Mouse (Mus musculus): ENCODE measurements around the gene 4930518I15Rik.
"Not testable (repeated sequence)": the region's sequence is repeated elsewhere in the genome, so short reads cannot be mapped to it uniquely, and the experiment has no call there.

4930518I15Rik gene

DNA sequence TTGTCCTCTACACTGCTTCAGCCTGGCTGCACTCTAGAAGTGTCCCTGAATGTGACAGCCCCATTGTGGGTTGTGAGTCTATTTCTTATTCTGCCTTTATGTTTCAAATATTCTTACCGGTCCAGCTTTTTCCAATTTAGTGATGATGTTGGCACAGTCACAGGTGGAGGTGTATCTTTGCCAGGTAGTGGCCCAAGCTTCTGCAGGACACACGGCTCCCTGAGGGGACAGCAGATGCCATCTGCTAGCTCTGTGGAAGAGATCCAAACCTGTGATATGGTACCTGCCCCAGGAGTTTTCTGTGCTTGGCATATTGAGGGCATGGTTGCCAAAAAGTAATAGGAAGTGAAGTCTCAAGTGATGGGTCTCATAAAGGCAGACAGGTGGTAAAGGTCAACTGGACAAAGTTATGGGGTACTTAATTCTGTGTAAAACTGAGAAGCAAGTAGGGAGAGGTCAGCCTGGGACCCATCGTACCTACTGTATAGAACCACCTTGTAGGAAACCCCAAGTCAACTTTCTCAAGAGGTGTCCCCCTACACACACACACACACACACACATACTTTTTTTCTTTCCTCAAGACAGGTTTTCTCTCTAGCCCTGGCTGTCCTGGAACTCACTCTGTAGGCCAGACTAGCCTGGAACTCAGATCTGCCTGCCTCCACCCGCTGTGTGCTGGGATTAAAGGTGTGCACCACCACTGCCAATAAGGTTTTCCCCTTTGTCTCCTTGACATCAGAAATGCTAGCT, 17.2 kb upstream of the 4930518I15Rik start:
- DNase-seq, result no peak

DNA sequence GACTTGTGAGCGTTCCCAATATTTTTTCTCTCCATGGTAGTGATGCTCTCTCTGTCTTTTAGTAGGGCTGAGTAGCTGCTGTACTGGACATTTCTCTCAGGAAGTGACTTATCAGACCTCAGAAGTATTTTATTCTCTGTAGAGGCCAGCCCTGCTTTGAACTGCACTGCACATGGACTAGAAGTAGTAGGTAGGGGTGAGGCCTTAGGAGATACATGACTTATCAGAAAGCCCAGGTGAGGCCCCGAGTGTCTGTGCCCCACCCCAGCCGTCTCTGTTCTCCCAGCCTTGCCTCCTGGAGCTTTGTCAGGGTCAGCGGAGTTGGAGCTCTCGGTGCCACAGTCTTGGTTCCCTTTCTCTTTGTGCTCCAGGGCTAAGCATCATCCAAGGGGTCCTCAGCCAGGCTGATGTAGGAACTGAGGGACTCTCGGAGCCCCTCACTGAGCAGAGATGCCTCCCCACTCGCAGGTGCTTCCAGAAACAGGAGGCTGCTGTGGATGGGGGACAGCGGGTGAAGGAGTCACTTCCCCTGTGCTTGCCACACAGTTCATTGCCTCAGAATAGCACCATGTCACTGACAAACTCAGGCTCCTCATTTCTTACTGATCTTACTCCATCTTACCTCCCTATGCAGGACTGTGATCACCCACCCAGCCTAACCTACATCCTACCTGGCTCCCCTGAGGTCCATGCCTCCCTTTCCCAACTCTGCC, 16.5 kb upstream of the 4930518I15Rik start:
- peak; percentile 16 for DNase-seq

DNA sequence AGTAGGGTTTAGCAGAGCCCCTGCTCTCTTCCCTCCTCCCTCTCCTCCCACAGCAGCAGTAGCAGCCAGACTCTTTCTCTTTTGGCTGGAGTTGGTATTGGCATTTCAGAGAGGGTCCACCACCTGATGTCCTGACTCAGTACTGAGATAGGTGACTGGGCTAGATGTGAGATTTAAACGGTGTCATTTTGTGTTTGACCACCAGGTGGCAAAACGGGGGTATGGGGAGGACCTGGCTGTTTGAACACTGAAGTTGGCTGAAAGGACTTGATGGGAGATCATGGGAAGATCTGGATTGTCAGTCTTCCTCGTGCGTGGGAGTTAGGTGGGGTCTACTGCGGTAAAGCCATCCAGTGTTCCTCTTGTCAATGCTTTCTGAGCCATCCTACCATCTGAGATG, 15.9 kb upstream of the 4930518I15Rik start:
- DNase-seq, result peak; percentile 75

DNA sequence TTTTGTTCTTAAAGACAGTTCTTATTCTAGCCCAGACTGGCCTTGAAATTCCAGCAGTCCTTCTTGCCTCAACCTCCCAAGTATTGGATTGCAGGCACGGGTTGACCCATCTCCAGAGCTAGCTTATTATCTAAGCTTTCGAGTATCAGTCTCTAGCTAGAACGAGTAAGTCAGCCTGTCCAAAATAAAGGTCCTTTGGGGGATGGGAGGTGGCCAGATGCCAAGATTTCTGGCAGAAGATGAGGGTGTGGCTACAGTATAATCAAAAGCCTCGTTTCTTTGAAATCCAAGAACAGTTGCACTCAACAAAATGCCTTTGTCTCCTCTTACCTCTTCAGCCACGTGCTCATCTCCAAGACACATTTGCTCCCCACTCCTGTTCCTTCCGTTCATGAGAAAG, 12.8 kb upstream of the 4930518I15Rik start:
- DNase-seq, result peak; percentile 27

DNA sequence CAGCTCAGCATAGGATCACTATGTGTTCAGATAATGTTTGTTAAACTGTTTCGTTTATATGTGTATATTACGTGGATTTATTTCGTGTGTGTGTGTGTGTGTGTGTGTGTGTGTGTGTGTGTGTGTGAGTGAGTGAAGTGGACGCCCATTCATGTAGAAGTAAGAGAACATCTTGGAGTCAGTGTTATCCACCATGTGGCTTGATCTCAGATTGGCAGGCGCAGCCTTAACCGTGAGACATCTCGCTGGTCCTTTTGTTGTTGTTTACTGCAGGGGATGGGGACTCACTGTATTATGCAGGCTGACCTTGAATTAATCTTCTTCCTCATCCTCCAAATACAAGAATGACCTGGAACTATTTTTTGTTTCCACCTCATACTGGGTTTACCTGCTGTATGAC, 11.8 kb upstream of the 4930518I15Rik start:
- DNase-seq, result no peak

DNA sequence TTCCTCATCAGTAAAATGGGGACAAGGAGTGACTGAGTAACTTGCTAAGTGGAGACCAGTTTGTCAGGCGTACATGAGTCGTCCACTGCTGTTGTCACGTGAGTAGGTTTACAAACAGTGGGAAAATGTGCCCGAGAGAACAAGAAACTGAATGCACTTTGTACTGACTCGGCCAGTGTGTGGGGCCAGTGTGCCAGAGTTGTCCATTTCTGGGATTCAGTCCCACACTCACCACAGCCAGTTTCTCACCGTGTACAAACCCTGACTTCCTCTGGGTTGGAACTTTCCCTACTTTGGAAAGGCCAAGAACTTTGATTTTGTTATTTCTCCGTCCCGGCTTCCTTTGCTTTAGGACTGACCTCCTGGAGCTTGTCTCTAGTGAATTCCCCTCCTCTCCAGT, 11.2 kb upstream of the 4930518I15Rik start:
- DNase-seq, result no peak

DNA sequence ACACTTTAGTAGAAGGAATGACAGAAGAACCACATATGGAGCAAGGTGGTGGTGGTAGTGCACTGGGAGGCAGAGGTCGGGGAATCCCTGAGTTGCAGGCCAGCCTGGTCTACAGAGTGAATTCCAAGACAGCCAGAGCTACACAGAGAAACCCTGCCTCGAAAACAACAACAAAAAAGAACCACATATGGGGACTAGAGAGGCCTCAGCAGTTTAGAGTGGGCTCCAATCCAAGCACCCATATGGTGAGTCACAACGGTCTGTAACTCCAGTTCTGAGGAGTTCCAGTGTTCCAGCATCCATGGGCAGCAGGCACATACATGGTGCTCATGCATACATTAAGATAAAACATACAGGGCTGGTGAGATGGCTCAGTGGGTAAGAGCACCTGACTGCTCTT, 6.7 kb upstream of the 4930518I15Rik start:
- DNase-seq, result no peak

DNA sequence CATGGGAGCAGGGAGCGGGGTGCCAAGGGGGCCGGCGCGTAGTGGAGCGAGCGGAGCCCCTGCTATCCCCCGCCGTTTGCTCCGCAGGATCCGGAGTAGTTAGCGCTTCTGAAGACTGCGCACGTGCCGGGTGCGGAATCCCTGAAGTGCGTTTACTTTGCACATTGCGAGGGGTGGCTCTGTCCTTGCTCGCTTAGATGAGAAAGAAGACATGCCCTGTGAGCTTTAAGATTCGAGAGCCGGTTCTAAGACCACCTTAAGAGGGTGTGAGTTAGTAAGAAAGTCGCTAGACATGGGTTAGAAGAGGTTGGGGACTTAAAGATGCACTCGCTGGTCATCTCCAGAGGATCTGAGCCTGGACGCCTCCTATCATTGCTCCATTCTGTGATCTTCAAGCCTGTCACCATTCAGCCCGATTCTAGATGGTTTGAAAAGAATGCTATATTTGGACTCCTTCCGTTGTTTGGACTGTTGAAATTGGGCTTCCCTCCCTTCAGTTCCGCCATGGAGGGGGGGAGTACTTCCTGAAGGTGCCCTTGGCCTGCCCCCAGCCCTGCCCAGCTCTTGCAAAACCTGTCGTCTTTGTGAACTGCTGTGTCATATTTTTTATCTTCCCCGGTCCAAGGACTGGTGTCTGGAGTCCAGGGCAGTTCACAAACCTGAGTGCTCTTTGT, 5.9 kb upstream of the 4930518I15Rik start:
- peak; percentile 72 for DNase-seq

DNA sequence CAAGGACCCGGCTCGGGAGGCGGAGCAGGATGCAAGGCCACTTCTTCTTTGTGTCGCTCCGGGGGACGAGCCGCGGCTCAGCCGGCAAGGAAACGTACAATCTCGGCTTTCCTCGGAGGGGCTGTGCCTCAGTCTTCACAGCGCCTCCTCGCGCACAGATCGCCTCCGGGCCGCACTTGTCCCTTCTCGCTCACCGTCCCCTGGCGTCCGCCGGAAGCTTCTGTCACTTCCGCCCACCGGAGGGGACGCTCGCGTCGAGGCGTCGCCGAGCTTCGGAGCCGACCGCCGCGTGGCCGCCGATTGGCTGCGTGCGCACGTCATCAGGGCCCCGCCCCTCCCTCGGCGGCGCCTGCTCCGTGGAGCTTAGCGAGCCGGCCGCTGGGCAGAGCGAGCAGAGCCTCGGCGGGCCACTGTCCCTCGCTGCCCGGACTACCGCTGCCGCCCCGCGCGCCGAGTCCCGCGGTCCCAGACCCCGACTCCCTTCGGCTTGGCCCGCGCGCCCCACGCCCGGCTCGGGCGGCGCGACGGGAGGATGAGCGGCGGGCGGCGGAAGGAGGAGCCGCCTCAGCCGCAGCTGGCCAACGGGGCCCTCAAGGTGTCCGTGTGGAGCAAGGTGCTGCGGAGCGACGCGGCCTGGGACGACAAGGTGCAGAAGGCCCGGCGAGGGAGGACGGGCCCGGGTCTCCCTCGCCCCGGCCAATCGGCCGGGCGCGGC, 5.2 kb upstream of the 4930518I15Rik start, which contains the start of gene Rab5if:
Rab5if (plus strand) TSS at position 357 of the 715 bp plus-strand sequence.
- DNase-seq, result peak; percentile 98

DNA sequence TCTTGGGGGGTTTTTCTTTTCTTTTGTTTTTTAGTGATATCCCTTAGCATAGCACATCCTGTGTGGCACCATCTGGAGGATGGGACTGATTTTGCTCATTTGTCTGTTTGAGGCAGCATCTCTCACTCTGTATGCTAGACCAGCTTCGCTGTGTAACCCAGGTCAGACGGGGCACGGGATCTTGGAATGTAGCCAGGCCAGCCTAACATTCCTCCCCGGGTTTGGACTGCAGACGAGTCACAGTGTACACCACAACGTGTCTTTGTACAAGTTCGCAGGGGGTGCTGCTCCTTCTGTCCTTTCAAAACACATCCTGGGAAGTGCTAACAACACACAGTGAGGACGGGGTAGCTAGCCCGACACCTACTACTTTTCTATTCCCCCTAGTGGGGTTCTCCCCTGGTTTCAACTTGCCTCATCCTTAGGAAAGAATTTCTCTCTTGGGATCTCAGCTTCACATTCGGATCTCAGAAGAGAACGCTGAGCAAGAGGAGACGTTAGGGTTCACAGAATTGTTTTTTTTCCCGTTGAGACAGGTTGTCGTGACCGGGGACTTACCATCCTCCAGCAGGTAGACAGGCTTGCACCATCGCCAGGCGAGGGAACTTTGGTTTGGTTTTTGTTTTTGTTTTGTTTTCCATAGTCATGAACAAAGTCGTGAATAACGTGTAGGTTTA, 4.4 kb upstream of the 4930518I15Rik start:
- peak; percentile 52 for DNase-seq

DNA sequence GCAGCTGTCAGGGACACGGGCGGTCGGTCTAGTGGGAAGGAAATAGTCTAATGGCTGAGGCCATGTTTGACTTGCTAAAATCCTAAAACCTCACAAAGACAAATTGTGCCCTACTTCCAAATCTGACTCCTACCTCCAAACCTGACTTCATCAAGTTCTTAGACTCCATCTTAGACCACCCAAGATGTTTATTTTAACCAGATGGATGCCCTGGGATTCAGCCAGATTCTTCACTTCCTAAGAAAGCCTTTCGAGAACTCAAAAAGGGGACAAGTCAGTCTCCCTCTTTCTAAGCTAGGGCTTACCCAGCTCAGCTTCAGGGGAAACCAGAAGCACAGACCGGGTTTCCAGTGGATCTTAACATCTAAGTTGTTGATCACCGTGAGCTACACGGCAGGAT, 925 bp upstream of the 4930518I15Rik start:
- DNase-seq, result no peak

DNA sequence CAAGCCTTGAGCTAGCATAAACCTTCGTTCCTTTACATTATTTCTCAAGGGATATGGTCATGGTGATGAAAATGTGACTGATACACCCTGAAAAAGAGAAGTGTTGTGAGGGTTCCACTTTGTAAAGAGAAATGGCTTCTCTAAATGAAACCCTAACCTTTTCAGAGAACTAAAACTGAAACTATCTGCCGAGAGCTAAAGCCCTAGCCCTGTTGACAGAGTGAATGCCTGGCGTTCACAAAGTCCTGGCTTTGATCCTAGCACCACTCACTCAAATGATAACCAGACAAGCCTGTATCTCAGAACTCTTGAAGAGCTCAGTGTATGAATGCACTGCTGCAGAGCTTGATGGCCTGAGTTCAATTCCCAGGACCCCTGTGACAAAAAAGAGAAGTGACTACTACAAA, 358 bp downstream of the 4930518I15Rik start:
- DNase-seq, result no peak

DNA sequence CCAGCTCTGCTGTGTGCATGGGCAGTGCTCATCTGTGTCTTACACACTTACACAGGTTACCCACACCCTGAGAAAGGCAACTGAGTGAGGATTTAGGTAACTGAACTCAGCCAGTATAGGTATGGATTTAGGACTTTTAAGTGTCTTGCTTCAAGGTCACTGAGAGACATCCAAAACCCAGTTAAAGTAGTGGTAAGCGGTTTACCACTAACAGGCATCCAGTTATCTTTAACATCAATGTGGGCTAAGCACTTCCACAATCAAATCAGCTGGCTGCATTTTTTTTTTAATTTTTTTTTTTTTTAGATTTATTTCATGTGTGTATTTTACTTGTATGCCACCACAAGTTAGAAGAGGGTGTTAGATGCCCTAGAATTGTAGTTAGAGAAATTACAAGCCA, 1.4 kb downstream of the 4930518I15Rik start:
- DNase-seq, result no peak

DNA sequence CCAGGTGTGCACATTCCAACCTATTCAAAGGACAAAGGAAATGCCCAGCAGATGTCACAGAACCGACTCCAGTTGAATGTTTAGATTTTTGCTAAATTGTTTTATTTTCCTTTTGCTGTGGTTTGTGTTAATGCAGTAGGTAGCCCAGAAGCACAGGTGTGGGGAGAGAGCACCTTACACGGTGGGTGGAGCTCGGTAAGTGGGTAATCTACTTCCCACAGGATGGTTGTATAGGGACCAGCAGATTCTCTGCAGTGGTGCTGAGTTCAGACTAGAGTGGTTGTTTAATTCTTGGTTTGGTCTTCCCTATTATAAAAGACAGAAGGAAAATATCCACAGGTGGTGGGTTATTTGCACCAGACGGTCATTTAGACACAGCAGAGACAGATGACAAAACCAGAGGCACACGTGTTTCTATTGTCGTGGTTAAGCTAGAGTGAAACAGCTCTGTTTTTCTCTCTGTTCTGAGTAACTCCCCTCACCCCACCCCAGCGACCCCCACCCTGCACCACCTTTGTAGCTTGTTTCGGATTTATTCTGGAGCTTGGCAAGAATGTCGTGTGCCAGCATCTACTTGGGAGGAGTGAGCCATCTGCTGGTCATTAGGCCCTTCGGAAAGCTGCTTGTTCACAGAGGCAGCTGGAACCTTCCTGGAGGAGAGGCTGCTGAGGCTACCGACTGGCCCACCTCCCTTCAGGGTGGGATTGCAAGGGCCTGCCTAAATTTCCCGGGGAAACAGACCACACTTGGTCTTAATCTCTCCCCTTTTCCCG, 3.6 kb downstream of the 4930518I15Rik start:
- DNase-seq, result peak; percentile 13

DNA sequence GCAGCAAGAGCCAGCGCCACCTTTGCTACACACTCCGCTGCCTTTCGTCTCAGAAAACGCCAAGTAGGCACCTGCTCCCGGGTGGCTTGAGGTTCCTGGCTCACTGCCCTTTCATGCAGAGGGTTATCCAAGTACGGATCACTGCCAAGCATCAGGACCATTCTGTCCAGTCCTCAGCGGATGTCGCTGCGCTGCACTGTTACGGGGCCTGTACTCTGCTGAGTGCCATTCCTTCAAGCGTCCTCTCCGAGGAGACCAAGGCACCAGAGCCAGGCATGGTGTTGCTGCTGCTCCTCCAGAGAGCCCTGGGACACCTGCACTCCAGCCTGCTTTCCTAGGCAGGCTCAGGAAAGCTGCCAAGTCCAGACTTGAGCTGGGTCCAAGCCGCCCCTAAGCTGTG, 4.2 kb downstream of the 4930518I15Rik start:
- not testable (repeated sequence) for DNase-seq

DNA sequence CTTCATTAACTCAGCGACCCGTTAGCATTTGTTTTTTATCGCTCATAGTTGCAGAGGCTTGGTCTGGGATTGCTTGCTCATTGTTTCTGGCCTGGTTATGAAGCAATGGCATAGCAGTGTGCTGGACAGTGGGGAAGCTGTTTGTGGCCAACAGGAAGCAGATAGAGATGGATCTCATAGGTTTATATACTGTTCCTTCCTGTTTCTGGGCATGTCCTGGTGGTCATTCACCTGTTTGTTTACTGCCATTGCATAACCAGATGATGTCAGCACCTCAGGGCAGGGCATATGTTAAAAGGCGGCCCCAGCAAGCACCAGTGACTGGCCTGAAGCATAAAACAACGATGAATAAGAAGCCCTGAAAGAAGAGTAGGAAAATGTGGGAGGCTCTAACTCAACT, 7.2 kb downstream of the 4930518I15Rik start:
- no peak for DNase-seq

DNA sequence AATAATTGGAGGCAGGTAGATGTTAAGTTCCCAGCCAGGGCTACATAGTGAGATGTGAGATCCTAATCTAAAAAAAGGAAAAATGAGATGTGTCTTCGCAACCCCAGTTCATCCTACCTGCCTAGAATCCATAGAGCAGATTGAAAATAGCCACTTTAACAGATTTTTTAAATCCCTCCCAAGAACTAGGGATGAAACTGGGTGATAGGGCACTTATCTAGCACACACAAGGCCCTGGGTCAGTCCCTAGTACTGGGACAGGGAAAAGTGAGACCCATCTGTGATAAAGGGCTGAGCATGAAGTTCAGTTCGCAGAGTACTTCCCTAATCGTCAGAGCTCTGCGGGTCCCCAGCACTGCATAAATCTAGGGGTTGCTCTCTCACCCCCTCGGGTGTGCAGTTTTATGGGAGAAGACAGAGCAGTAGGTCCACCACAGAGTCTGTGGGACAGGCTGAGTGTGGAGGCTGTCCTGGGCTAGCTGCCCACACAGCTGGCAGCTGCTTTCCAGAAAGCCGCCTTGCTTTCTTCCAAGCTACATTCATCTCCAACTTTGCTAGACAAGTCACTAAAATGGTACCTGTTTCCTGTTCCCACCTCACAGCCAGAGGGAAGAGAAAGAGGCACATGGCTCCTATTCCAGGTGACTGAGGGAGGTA, 9.1 kb downstream of the 4930518I15Rik start:
- no peak for DNase-seq

DNA sequence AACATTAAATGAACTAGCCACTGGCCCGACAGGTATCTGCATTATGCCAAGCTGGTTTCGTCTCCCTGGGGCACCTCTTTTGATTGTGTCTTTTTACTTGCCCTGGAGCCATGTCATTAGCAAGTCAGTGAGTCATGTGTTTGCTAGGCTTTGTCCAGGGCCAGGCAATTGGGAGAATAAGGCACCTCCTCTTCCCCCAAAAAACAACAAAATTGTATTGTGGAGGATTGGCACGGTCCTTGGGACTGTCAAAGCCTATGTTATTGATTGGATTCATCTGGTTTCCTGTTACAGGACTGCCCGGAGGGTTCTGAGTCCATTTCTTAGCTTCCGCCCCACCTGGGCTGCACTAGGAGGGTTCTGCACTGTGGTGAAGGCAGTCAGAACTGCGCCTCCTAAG, 10.1 kb downstream of the 4930518I15Rik start:
- DNase-seq, result no peak

DNA sequence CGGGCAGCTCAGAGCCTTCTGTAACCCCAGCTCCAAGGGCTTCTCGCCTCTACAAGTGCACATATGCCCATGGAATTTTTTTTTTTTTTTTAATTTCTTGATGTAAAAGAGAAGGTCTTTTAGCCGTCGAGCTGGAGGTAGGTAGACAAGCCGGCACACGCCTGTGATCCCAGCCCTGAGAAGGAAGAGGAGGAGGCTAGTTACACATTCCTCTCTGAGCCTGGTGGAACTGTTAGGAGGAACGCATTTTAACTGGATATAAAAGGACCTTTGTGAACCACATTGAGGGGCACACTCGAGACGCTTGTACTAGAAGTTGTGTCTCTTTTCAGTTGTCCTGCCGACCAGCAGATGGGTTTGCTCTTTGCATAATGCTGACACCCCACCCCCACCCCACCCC, 13.0 kb downstream of the 4930518I15Rik start:
- DNase-seq, result no peak

DNA sequence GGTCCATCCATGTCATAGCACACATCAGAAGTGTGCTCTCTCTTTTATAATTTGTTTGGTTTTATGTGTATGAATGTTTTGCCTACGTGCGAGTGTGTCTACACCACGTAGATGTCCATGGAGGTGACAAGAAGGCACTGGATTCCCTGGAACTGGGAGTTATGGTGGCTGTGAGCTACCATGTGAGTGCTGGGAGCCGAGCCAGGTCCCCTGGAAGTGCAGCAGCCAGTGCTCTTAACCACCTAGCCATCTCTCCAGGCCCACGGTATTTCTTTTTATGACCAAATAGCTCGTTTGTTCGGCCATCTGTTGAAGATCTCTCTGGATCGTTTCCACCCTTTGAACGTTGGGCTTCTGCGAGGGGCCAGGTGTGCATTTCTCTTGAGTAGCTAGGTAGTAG, 14.4 kb downstream of the 4930518I15Rik start:
- no peak for DNase-seq

DNA sequence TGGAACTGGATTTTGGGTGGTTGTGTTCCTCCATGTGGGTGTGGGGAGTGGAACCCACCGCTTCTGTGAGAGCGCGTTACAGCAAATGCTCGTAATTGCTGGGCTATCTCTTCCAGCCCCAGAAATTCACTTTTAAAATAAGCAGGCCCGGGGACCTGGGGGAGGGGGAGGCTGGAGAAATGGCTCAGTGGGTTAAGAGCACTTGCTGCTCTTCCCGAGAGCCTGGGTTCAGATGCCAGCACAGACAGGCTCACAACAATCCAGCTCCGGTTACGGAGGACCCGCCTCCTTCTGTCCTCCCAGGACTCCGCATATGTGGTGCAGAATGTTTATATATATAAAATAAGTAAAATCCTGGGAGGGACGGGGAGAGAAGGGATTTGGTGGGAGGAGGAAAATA, 15.0 kb downstream of the 4930518I15Rik start:
- DNase-seq, result no peak
